Mouse (Mus musculus) T-helper 2 cell (primary cell): Measurements from ENCODE around the gene Slc16a7.

Source experiments
- in situ Hi-C: fragments of 300-600 bp; cut with MboI, MseI; formaldehyde crosslinking; loops from one replicate; pipeline ENCODE4 v1.15.1; 2025; ENCODE audit warnings: high pct_unique_total_duplicates

The Slc16a7 gene

GRCm38 (mm10) chr10:125185387-125185786, 203.9 kb downstream of the Slc16a7 start:
- in situ Hi-C loops: no loop called here

- in situ Hi-C loops: no loop called here
Observed at GRCm38 (mm10) chr10:125184146-125184545, 205.1 kb downstream of the Slc16a7 start.

- in situ Hi-C loops: no loop called here
Observed at GRCm38 (mm10) chr10:125182545-125182944, 206.7 kb downstream of the Slc16a7 start.

- in situ Hi-C loops: no loop called here
Observed at GRCm38 (mm10) chr10:125177782-125178181, 211.5 kb downstream of the Slc16a7 start.

GRCm38 (mm10) chr10:125175013-125175650, 214.1 kb downstream of the Slc16a7 start:
- in situ Hi-C loops: no loop called here

- in situ Hi-C loops: no loop called here
Observed at GRCm38 (mm10) chr10:125171625-125172024, 217.6 kb downstream of the Slc16a7 start.

GRCm38 (mm10) chr10:125171154-125171553, 218.1 kb downstream of the Slc16a7 start:
- in situ Hi-C loops: no loop called here
